Mouse (Mus musculus) bone marrow, adult 2 months (tissue): Measurements from ENCODE around the gene Gna14.

Source experiments
- CTCF ChIP-seq: fragments of 200-500 bp; IDR thresholded peaks from 2 replicates; pipeline ENCODE4 v1.5.1; 2011; ENCODE audit warnings: low read length, control low read depth; ENCODE audit not compliant: control insufficient read depth, insufficient read depth
- POLR2A ChIP-seq: fragments of 200-500 bp; IDR thresholded peaks from 2 replicates; pipeline ENCODE4 v1.6.1; 2011; ENCODE audit warnings: low read depth, mild to moderate bottlenecking, control low read depth, low read length, borderline replicate concordance; ENCODE audit not compliant: control insufficient read depth

GRCm38 (mm10) chr19:16511081-16511420 lies 75.5 kb downstream of the Gna14 start:
- TF ChIP-seq CTCF (no peak), POLR2A (no peak)
